Mouse (Mus musculus): ENCODE results near the gene Ankrd13b. TPM values are rescaled to one million over a fixed set of nuclear protein-coding genes. Genes with fewer than 3 reads are reported as not detected.

Ankrd13b gene
- total RNA-seq, 2 experiments from 2014 or later, result 7.3 to 8.3 TPM

DNA sequence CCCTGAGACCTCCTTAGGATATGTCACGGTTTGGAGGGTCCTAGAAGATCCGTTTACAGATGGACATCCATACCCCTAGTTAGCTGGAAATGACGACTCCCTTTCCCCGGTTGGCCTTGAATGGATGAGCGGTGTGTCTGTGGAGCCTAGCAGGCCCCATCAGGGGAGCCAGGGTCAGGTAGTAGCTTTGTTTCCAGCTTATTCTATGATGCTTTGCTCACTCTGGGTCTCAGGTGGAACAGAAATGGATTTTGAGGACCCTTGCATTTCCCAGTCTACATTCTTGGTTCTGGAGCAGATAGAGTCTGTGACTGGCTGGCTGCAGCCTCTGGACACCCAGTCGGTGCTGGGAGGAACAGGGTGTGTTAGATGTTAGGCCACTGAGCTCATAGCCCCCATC, 5.3 kb upstream of the Ankrd13b start:
- intact Hi-C loops (cut with DNase I), result loop anchor here (5.0 kb wide), 1 partner anchor 133 kb away; no protein-coding TSS in a partner anchor
- DNase-seq, result no peak

DNA sequence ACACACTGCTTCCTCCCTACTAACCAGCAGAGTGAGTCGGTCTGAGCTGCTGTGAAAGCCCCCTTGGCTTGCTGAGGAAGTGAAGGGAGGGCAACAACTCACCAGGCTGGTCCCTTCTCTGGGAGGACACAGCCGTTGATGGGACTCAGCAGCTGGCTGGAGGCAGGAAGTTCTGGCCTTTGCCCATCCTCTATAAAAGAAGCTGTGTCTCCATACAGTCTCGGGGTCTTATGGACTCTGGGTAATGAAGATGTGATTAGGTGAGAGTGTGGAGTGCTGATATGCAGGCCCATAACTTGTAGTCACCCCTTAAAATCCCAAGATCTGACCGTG, 4.8 kb upstream of the Ankrd13b start:
- intact Hi-C loops (cut with DNase I), result loop anchor here (5.0 kb wide), 1 partner anchor 133 kb away; no protein-coding TSS in a partner anchor

DNA sequence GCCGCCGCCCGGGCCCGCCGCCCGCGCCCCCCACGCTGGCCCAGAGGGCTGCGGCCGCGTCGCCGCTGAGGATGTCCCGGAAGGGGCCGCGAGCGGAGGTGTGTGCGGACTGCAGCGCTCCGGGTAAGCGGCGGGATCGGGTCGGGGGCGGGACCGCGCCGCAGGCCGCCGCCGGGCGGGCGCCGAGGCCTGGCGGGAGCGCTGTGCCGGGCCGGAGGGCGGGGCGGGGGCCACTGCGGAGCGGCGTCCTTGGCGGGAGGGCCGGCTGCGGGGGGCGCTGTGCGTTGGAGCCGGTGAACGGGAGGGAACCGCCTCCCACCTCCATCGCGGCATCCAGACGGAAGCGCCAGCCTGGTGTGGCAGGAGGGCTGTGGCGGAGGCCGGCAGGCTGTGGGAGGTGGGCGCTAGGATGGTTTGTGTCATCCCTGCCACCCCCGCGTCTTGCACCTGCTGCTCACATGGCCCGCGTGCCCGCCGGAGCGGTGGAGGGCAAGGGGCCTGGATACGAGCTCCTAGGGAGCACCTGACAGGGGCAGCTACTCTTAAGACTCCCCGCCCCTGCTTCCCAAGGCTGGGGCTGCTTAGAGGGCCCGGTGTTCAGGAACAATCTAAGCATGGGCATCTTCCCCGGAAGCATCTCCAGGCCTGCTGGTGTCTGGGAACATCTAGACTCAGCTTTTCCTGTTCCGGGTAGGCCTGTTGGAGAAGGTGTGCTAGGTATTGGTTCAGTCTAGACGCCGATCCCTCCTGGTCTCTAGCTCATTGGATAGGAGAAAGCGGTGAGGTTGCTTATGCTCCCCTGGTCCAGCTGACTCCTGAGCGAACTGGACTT, 4.2 kb upstream of the Ankrd13b start, which contains the start of gene Git1:
Git1 (plus strand) TSS at position 51 of the 832 bp plus-strand sequence.
- no peak for DNase-seq
- intact Hi-C loops (cut with DNase I), result loop anchor here (5.0 kb wide), 1 partner anchor 134 kb away; no protein-coding TSS in a partner anchor

More for the DNA sequence above, 4.8 kb upstream of the Ankrd13b start:
- no peak for DNase-seq

DNA sequence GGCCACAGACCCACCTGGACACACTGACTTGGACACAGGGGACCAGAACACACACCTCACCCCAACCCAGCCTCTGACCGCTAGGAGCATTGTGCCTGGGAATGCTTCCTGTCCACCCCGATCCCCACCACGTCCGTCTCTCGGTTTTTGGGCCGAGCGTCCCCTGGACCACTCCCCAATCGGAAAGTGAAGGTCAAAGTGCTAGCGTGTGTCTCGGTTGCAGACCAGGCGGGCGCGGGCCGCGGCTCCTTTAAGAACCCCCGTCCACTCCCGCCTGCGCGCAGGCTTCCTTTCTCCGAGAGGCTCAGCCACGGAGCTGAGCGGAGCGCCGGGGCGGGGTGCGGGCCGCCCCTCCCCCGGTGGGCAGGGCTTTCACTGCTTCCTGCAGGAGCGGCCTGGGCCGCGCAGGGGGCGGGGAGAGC, 3.4 kb upstream of the Ankrd13b start:
- peak; percentile 87 to 92 for DNase-seq
- intact Hi-C loops (cut with DNase I), result loop anchor here (5.0 kb wide), 1 partner anchor 134 kb away; no protein-coding TSS in a partner anchor

DNA sequence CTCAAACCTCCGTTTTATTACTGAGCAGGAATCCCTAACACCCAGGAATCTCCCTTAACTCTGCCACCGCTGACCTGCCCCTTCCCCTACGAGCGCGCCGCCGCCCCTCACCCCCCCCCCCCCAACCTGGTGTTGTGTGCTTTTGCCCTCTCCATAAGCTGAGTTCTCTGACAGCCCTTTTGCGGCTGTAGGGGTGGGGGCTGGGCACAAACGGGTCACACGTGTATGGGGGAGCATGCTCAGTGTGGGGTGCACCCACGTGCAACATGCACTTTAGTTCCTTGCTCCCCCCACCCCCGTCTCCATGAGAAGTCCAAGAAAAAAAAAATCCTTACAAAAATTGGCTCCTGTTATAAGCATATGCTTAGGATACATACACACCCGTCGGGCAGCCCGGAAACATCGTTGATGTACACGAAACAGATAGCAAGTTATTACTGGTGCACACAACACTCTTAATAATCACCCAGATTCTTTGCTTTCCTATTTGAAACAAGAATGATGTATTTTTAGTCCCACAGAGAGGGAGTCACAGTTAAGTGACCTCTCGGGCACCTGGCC, 2.9 kb upstream of the Ankrd13b start:
- intact Hi-C loops (cut with DNase I), result loop anchor here (5.0 kb wide), 1 partner anchor 135 kb away; no protein-coding TSS in a partner anchor
- DNase-seq, result no peak

DNA sequence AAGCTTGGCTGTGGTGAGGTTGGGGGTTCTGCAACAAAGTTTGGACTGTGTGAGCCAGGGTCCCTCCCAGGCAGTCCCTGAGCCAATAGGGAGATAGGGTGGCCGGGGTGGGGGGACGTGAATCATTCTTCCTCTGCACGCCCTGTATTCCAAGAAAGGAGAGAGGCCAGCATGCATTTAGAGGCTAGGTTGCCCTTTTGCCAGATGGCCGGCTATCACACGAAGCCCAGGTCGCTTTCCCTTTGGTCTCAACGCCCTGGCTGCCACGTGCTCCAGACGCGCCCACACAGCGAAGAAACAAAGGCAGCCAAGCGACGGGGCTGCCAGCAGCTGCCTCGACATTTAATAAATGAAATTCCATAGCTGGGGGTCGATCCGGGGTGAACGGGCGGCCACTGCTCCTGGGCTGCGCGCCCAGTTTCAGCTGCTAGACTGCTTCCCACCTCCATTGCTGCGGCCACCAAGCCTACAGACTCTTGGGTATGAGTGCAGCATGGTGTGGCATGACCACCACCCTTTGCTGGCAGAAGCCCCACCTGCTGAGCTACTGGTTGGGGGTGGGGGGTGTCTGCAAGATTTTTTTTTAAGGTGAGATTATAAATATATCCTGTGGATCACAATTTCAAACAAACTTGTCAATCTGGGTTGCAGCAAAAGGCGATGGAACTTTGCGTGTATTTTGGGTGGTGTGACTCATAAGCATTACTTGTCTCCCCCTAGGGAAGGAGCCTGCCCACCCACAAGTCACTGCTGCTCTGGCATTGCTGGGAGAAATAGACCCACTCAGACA, 2.2 kb upstream of the Ankrd13b start:
- intact Hi-C loops (cut with DNase I), result loop anchor here (1.0 to 5.0 kb wide), 3 partner anchors 9 to 136 kb away; no protein-coding TSS in a partner anchor
- peak in 1 of 2 experiments; percentile 62 for DNase-seq

DNA sequence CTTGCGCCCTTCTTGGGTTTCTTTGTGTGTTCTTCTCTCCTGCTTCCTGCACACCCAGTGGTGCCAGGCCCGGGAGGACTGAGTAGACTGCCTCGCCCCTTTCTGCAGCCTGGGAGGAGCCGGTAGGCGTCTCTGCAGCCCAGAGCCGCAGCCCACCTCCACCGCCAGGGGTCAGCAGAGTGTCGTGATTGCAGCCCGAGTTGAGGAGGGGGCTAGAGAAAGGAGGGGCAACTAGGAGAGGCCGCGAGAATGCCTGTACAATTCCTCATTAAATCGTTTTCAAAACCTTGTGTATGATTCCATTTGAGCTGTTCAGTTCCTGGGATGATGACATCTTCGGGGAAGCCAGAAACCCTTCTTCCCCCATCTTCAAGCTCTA, 1.6 kb upstream of the Ankrd13b start:
- DNase-seq, result peak; percentile 76 to 87
- intact Hi-C loops (cut with DNase I), result loop anchor here (1.0 to 5.0 kb wide), 3 partner anchors 9 to 136 kb away; no protein-coding TSS in a partner anchor

DNA sequence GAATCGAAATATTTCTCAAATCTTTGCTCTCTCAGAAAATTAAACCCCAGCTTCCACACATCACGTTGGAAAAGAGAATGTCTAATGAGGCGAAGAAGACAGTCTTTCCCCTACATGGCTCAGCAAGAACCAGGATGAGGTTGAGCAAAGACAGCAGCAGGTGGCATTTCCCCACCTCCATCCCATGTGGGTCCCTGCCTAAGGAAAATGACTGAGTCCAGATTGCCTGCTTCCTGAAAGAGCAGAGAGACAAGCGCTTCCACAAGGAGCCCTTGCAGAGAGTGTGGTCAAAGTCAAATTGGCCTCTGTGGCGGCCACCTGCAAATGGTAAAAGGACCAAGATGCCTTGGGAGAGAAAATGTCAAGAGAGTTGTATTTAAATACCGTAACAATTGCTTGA, 973 bp upstream of the Ankrd13b start:
- intact Hi-C loops (cut with DNase I), result loop anchor here (2.0 to 5.0 kb wide), 2 partner anchors 22 to 137 kb away; no protein-coding TSS in a partner anchor
- no peak for DNase-seq

DNA sequence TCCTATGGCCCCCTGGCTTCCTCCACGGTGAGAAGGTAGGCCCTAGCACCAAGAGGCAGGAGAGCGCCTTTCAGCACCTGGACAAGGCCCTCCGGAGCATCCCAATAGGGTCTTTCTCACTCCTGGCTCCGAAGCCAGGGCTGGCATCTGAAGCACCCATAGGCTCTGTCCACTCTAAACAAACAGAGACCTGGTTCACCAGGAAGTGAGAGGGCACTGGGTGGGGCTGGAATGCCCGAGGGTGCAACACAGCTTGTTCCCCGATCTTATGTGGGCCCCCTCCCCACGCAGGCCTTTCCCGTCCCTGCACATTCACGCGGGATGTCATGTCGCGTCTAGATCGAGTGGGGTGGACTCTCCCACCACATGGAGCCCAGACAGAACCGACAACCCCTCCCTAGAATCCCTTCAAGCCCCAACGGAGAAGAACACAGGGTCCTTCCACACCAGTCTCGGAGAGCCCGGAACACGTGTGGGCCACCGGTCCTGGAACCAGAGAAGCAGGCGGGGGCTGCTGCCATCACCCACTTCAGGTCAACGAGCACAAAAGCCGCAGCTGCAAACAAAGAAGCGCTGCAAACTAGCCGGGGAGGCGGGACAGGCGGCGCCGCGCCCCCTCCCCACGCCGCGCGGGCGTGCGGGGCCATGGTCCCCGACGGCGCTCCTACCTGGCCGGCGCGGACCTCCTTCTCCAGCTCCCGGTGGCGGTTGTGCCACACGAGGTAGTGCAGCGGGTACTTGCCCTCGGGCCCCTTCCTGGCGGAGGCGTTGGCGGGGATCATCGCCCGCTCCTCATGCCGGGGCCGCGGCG, 502 bp downstream of the Ankrd13b start:
- intact Hi-C loops (cut with DNase I), result no loop called here
- DNase-seq, result no peak

DNA sequence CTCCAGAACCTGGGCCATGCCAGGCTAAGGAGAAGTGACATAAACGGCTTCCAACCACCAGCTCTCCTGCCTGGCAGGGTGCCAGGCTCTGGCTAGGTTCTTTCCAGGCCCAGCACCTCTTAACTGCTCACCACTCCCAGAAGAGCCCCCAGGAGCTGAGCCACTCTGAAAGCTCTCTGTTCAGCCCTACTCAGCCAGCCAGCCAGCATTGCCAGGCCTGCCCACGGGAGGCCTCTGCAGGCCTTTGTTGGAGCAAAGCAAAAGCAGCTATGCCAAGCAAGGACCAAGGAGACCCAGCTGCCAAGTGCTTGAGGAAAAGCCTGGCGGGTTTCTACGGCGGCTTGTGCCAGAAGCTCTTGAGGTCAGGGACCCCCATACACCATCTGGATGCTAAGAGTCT, 2.7 kb downstream of the Ankrd13b start:
- intact Hi-C loops (cut with DNase I), result no loop called here
- no peak for DNase-seq

DNA sequence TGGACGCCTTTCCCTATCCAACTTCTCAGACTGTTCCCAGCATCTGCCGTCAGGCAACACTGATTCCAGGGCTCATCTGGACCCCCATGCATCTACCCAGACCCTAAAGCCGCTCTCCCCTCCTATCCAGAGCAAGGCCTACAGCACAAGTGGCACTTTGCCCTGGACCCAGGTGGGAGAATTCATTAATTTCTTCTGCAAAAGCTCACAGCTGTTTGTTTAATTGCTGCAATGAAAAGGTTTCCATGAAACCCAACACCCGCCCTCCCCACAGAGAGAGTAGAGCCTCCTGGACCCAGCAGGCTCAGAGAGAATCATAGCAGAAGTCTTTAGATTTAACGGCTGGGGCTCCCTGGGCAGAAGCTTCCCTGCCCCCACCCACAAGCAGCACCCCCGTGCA, 4.2 kb downstream of the Ankrd13b start:
- intact Hi-C loops (cut with DNase I), result no loop called here
- no peak for DNase-seq

DNA sequence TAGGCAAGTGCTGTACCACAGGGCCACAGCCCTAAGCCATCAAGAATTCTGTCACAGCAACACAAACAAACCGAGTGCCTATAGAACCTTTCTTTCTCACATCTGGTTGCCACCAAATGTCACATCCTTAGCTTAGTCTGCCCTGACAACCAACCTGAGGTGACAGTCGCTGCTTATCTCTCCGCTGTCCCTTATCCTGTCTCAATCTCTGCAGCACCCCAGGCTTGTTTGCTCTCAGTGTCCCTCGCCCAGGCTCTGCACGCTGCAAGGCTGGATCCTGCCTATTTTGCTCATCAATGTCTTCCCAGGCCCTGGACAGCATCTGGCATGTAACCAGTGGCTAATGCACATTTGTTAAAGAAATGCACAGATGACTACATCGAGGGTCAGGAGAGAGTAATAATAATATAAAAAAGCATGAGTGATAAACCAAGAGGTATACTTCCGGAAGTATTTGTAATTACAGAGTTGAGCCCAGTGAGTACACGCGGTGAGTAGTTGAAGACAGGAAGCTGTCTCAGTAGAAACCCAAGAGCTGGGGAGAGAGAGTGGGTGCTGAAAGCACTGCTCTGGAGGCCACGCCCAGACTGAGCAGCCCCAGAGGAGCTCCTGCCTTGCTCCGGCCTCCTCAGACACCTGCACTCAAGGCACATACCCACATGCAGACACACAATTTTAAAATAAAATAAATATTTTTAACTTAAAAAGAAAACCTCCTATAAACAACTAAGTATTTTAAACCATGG, 5.8 kb downstream of the Ankrd13b start:
- intact Hi-C loops (cut with DNase I), result no loop called here

DNA sequence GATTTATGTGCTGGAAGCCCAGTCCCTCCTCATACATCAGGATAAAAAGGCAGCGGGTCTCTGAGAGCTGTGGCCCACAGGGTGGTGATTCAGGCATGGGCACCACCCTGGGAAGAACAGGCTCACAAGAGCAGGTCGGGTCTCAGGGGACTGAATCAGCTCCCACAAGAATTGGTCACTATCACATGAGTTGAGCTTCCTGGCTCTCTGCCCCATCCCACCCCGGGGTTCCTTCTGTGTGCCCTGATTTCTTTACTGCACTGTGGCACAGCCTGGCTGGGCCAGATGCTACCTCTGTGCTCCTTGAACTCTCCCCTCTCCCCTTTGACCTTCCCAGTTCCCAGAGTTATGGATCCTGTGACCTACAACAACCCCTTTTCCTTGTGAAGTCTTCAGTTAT, 6.4 kb downstream of the Ankrd13b start:
- intact Hi-C loops (cut with DNase I), result no loop called here
- DNase-seq, result no peak

More for the DNA sequence above, 5.8 kb downstream of the Ankrd13b start:
- no peak for DNase-seq

DNA sequence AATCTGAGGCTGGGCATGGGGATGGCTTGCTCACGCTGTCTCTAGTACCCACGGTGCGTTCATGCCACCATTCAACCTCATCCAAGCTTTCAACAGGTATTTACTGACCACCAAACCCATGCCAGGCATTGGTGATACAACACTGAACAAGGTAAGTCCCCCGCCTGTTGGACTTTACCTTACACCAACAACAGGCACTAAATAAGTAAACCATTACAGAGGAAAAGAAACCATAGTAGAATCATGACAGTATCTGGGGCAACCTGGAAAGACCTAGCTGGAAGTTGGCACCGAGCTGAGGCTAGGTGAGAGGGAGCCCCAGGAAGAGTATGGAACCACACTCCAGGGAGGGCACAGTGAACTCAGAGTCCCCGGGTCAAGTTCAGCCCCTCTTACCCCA, 12.6 kb downstream of the Ankrd13b start:
- no peak for DNase-seq
- intact Hi-C loops (cut with DNase I), result no loop called here

DNA sequence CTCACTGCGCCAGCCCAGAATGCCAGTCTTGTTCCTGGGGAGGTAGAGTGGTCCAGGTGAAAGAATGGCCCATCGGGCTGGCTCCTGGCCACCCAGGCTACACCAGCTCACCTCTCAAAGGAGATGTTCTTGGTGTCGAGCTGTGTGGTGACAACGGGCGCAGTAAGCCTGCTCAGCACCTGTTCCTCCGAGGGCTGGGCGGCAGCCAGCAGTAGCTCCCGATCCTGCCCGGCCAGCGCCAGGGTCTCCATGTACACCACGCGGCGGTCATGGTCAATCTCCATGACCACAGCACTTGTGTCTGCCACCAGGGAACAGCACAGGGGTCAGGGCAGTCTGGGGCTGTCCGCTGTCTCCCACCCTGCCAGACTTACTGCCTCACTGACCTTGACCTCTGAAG, 13.3 kb downstream of the Ankrd13b start:
- intact Hi-C loops (cut with DNase I), result no loop called here
- DNase-seq, result no peak

DNA sequence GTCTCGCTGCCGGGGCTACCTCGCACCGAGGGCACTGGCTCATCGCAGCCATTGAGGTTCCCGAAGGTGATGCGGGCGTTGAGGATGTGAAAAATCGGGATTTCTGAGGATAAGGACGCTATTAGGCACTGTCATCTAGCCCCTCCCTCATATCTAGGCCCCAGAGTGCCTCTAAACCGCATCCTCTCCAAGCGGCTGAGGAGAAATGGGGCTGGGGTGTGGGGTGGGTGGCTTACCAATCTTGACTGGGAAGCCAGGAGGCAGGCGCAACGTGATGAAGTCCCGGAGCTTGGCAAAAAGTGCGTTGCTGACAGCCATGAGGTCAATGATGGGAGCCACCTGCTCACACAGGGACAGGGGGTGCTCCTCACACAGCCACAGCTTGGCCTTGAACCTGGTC, 16.7 kb downstream of the Ankrd13b start:
- no peak for DNase-seq
- intact Hi-C loops (cut with DNase I), result no loop called here

DNA sequence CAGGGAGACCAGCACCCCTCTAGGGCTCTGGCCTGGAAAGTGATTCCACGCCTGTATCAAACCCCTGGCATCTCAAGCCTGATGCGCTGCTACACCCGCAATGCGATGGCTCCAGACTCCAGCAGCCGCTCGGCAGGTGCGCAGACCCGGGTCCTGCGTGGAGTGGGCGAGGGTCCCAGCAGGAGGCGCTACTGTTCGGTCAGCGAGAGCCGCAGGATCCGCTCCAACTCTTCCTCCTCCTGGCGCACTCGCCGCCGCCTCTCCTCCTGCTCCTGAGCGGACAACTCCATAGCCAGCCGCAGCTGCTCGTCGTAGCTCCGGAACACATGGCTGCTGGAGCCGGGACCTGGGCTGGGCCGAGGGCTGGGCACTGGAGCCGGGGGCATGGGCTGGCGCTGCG, 18.1 kb downstream of the Ankrd13b start:
- intact Hi-C loops (cut with DNase I), result no loop called here
- no peak for DNase-seq

DNA sequence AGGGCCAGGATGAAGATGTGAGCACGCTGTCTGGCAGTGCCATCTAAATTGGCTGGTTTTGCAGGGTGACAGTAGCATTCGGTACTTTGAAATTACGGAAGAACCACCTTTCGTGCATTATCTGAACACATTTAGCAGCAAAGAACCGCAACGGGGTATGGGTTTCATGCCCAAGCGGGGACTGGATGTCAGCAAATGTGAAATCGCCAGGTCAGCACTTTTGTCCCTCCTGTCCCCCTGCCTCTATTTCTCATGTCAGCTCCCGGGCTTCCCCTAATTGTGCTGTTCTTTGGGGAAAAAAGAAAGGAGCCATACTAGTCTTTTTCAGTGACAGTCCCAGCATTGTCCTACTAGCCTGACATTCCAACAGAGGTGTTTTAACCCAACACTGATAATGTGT, 21.1 kb downstream of the Ankrd13b start:
- no peak for DNase-seq
- intact Hi-C loops (cut with DNase I), result loop anchor here (5.0 kb wide), 1 partner anchor 371 kb away; no protein-coding TSS in a partner anchor

DNA sequence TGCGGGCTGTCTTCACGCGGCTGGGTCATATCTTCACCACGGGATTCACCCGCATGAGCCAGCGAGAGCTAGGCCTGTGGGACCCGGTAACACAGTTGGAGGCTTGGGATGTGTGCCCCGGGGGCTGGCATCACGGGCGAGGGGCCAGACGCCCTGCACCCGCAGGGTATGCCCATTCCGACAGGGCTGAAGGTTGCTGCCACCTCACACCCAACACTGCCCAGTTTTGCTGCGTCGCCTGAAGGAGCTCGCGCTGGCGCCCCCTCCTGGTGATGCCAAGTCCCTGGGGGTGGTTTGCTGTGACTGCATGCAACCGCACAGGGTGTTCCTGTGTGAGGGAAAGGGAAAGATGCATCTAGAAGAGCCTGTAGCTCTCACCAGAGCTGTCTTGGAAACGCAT, 21.7 kb downstream of the Ankrd13b start:
- DNase-seq, result peak; percentile 73 to 75
- intact Hi-C loops (cut with DNase I), result loop anchor here (5.0 kb wide), 1 partner anchor 370 kb away; no protein-coding TSS in a partner anchor

Measured in gastrocnemius, postnatal 36 days (tissue).